Mouse (Mus musculus) C2C12 (cell line): Measurements from ENCODE around the gene Kcnj10.

Experiments used
- CTCF ChIP-seq: IDR thresholded peaks from one replicate; pipeline ENCODE4 v1.5.1; 2011; ENCODE audit not compliant: control insufficient read depth, insufficient read depth, insufficient read length
- FOSL1 ChIP-seq: IDR thresholded peaks from one replicate; pipeline ENCODE4 v1.8.0; 2011; ENCODE audit warnings: mild to moderate bottlenecking, low read length; ENCODE audit not compliant: poor library complexity, insufficient read depth, severe bottlenecking

DNA sequence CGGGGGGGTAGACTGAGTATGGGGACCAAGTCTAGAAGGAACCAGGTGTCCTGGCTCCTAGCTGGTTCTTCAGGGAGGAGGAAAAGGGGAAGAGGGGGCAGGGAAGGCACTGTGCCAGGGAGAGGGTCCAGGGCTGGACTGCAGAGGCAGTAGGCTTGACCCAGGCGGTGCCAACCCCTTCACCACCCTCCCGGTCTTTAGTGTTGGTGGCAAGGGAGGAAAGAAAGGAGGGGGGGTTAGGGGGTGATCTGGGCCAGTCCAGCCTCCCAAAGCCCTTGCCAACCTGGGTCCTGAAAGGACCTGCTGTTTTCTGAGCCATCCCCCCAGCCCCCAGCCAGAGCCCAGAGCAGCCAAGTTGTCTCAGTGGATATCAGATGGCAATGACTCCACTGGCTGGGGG lies 1.7 kb downstream of the Kcnj10 start:
- TF ChIP-seq FOSL1: no peak
- no peak for TF ChIP-seq CTCF
